In the genomic region with DNA sequence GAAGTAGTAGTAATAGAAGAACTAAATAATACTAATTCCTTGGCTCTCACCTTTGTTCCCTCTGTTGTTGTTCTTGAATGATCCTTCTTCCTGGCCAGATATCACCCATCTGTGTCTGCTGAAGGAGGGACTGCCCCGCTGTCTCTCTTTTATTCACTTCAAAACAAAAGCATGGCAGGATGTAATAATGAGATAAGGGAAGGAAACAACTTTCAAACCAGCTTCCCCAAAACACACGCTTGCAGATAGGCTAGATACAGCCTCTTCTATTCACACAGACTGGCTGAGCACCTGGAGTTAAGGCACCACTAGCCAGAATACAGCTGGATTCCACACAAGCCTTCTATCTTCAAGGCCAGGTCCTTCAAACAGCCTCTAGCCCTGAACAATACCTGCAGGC, we compare ENCODE assay signal across 16 mouse cellular contexts. TPM values are rescaled to one million over a fixed set of nuclear protein-coding genes. Genes with fewer than 3 reads are reported as not detected.
"Had no signal": no experiment of that assay in that cellular context is flagged by ENCODE, and none has a peak within 500 bp of the region (broad histone marks: within the 10 kb centered on the region; RNA-seq: fewer than 3 reads in every experiment).

No protein-coding gene starts in this region.

- H3K27ac ChIP-seq: kidney, postnatal 0 days; layer of hippocampus, adult 2 months; left cerebral cortex, adult 2 months; limb, embryonic 10.5 days; midbrain, embryonic 10.5 days; neural tube, embryonic 12.5 days; stomach, postnatal 0 days had no signal

- DNase-seq: kidney, adult 8-10 months; kidney, postnatal 4 days; lung, embryonic 14.5 days; lung, postnatal 10 days; midbrain, embryonic 14.5 days; thymus, postnatal 14 days had no signal

- H3K4me1 ChIP-seq: limb, embryonic 10.5 days; midbrain, embryonic 10.5 days; neural tube, embryonic 12.5 days had no signal

- H3K9ac ChIP-seq: lung, embryonic 14.5 days; neural tube, embryonic 12.5 days had no signal

- H3K36me3 ChIP-seq: limb, embryonic 10.5 days; midbrain, embryonic 10.5 days; neural tube, embryonic 12.5 days had no signal

- H3K27me3 ChIP-seq: neural tube, embryonic 12.5 days had no signal

- H3K9me3 ChIP-seq: limb, embryonic 10.5 days; midbrain, embryonic 10.5 days; neural tube, embryonic 12.5 days had no signal

- H3K4me2 ChIP-seq: liver, embryonic 11.5 days; lung, embryonic 14.5 days; neural tube, embryonic 12.5 days had no signal

- H3K4me3 ChIP-seq: layer of hippocampus, adult 2 months; left cerebral cortex, adult 2 months; limb, embryonic 10.5 days; midbrain, embryonic 10.5 days; myocyte; neural tube, embryonic 12.5 days had no signal

RNA-seq across cellular contexts. Expression of a gene that starts 21.0 kb away (rescaled TPM):
- polyA plus RNA-seq: myocyte had no signal

RNA-seq across cellular contexts. Expression of a gene that starts 52.4 kb away (rescaled TPM):
- total RNA-seq: neutrophil, adult 5-6 weeks had no signal
